Mouse (Mus musculus) adrenal gland, postnatal 10 days (tissue): Measurements from ENCODE around the gene Pglyrp4. TPM values are rescaled to one million over a fixed set of nuclear protein-coding genes. Genes with fewer than 3 reads are reported as not detected.
"Not testable (repeated sequence)": the region's sequence is repeated elsewhere in the genome, so short reads cannot be mapped to it uniquely, and the experiment has no call there.

Experiments
- DNase-seq: peaks from one replicate; pipeline ENCODE4 v3.0.0; 2021; ENCODE audit warnings: mixed read lengths
- long read RNA-seq, 2 experiments: library from polyadenylated mRNA; stranded (forward); transcript quantifications; one replicate each; pipeline ENCODE4 v2.0.0; 2021
- total RNA-seq, 2 experiments: library from RNA; stranded (reverse); gene quantifications; 2 replicates each; pipeline ENCODE4 v1.2.3; 2021

Pglyrp4 gene
- not detected for total RNA-seq
- long read RNA-seq, experiment 1: 0 reads
- long read RNA-seq, experiment 2: 0 reads

DNA sequence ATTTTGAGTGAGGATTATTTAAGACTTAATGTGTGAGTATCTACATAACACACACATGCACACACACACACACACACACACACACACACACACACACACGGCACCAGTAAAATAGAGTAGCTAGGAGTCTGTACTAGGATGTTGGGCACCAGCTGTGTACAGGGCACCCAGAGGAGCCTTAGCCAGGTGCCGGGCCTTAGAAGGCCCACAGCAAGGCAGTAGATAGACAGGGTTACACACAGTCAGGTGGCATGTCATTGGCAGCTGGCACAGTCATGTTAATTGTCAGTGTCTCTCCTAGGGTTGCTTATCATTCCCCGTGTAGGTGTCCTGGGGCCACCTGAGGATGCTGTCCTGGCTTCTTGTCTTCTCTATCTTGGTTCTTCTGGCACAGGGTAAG, at the start of gene Pglyrp4:
TSS of gene Pglyrp4 (plus strand) at position 301 of the 400 bp plus-strand sequence.
- no peak for DNase-seq

DNA sequence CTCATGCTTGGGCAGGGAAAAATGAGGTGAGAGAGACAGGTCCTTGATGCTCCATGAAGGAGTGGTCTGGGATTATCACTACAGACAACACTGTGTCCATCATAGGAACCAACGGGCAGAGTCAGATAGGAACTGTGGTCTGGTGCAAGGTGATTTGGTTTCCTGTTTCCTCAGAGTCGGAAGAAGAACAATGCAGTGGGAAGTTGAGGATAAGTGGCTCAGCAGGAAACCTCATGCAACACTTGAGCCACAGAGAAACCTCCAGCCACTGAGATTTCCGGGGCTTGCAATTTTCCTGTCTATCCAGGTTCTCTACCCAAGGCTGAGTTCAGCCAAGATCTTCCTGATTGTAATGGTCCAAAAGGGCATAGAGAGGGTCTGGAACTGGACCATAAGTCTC, 48.0 kb upstream of the Pglyrp4 start:
- no peak for DNase-seq

GRCm38 (mm10) chr3:90683929-90684328, 42.8 kb upstream of the Pglyrp4 start:
- DNase-seq: no peak

DNA sequence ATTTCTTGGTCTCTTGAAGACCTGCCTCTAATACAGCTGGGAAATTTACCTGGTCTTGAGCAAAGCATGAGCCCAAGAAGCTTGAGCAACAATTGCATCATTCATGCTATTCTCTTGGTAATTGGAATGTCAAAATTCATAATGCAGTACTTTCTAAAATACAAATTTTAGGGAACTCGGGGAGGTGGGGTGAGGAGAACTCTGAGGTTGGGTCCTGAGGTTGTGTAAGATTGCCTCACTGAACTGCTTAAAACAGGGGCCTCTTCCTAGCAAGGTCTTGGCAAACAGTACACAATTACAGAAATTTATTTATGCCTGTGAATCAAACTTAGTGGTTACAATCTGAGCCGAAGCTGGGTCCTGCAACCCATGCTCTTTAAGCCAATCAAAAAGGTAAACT, 39.9 kb upstream of the Pglyrp4 start:
- no peak for DNase-seq

DNA sequence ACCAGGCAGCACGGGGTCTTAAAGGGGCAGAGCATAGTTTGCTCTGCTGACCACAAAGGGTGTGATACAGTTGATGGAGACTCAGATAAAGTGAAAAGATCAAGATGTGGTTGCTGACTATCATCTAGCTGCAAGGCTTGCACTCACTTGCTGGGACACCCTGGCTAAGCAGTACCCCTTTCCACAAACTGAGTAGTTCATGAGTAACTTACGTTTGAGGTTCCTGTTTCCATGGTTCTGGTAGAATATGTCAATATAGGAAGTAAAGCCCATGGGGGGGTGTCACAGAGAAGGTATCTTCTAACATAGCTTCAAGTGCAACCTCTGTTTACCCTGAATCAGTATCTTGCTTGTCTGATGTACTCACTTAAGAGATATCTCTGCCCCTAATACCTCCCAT, 33.2 kb upstream of the Pglyrp4 start:
- DNase-seq: no peak

DNA sequence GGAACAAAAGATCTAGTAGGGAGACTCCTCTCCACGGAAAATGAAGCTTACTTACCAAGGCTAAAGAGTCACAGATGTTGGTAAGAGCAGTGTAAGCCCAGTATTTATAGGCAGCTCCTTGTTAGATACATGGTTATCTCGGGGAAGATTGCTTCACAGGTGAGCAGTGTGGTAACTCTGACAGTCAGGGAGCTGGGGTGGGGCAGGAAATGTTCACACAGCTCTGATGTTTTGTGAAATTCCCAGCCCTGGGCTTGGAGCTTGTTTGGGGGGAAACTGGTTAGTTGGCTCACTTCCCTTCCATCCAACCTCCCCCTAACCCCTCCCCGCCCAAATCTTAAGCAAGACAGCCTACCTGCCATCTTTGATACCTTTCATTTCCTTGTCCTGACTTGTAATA, 31.1 kb upstream of the Pglyrp4 start, which contains the start of gene S100a9:
TSS of gene S100a9 (minus strand) at position 109 of the 400 bp plus-strand sequence.
- no peak for DNase-seq

- DNase-seq: no peak
Measured at GRCm38 (mm10) chr3:90702244-90702643, 24.5 kb upstream of the Pglyrp4 start.

DNA sequence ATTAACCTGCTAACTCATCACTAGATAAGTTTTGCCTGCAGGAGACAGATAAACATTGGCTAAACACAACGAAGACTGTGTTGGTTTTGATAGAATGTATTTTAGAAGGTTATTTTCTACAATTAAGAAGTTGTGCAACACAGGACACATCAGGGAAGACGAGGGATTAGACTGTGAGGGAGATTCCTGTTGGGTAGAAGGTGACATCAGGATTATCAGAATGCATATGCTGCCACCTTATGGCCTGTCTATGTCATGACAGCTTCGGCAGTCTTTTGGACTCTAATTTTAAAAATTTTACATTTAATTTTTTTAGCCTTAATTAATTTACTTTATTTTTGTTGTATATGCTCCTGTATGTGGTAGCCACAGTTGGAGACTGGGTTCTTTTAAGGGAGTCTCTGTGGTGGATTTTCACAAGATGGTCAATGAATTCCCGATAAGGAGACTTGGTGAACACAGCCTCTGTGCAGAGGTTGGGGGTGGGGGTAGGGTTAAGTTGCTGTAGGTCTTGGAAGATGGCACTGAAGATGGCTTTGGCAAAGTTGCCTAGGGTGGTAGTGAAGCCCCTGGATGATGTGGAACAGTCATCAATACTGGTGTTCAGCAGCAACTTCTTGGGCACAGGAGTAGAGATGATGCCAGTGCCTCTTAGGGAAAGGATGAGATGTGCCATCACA, 18.0 kb upstream of the Pglyrp4 start:
- DNase-seq: peak; percentile 36

DNA sequence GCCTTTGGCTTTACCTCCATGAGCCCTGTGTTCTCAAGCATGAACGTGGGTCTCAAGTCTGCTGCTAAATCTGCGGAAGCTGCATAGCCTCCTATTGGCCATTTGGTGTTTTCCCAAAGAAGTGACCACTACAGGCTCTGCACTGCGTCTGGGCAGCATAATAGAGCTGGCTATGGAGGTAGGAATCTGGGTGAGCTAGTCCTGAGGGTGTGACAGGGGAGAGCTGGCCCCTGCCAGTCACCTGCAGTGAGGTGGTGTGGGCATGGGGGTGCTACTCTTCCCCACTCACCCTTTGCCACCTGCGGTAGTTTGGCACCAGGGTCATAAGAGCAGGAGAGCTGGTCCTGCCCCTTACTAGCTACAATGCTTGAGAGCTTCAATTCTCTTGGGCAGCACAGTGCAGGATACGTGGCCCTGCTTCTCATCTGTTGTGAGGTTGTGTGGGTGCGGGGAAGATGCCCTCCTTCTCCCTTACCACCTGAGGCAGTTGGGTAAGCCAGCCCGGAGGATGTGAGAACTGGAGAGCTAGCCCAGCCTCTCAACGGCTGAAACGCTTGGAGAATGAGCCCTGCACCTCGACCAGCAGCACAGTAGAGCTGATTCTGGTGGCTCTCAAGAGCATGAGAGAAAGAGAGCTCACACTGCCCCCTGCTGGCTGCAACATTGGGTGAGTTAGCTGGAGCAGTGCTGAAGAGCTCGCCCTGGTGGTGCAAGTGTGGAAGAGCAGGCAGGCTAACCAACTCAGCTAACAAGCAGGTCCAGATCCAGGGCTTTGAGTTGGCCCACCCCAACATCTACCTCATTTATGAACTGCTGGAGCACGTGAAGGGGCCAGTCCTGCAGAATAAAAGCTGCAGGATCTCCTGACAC, 16.9 kb upstream of the Pglyrp4 start:
- peak; percentile 90 for DNase-seq

GRCm38 (mm10) chr3:90749658-90750057, 23.0 kb downstream of the Pglyrp4 start:
- no peak for DNase-seq

DNA sequence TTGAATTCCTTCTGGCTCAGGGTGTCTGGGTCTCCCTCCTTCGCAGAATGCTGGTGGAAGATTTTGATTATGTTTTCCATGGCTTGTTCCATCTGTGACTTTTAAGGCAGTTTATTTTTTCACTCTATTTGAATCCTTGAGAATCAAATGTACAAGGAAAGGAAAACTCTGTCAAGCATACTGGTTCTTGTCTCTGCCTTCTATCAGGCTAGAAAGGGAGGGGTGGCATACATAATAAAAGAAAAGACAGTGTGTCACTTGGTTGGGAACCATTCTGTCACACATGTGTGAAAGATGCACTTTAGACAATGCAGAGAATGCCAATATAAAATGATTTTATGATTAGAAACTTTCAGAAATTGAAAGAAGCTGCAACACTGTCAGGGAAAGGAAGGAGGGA, 51.1 kb downstream of the Pglyrp4 start, which contains the start of gene Gm5849:
TSS of gene Gm5849 (minus strand) at position 101 of the 400 bp plus-strand sequence.
- not testable (repeated sequence) for DNase-seq

Other genes starting within 250 kb of the Pglyrp4 start
- gene Snapin, start 235.9 kb upstream of the Pglyrp4 start, total RNA-seq: 10 to 100 TPM; 46.6 to 59.3 TPM
- gene Chtop, start 217.4 kb upstream of the Pglyrp4 start, total RNA-seq: 100 to 1,000 TPM; 101 to 108 TPM
- gene S100a1, start 212.5 kb upstream of the Pglyrp4 start, total RNA-seq: 100 to 1,000 TPM; 263 to 269 TPM
- gene S100a13, start 212.5 kb upstream of the Pglyrp4 start, total RNA-seq: 10 to 100 TPM; 59.6 to 60.9 TPM
- under 1 TPM; 0.24 to 0.70 TPM for gene S100a14, start 200.1 kb upstream of the Pglyrp4 start, total RNA-seq
- 10 to 100 TPM; 73.5 to 91.6 TPM for gene S100a16, start 189.7 kb upstream of the Pglyrp4 start, total RNA-seq
- gene S100a3, start 166.3 kb upstream of the Pglyrp4 start, total RNA-seq: not detected
- gene S100a2, start 136.7 kb upstream of the Pglyrp4 start, total RNA-seq: not detected
- gene Gm42674, start 125.0 kb upstream of the Pglyrp4 start, total RNA-seq: not detected
- gene S100a4, start 123.1 kb upstream of the Pglyrp4 start, total RNA-seq: 10 to 100 TPM; 16.9 to 18.5 TPM
- not detected for gene S100a5, start 118.4 kb upstream of the Pglyrp4 start, total RNA-seq
- 10 to 100 TPM; 72.2 to 82.8 TPM for gene S100a6, start 114.0 kb upstream of the Pglyrp4 start, total RNA-seq
- under 1 TPM in 1 of 2 experiments, not detected in 1; 0.33 TPM for gene S100a7a, start 72.9 kb upstream of the Pglyrp4 start, total RNA-seq
- gene S100a8, start 57.9 kb upstream of the Pglyrp4 start, total RNA-seq: 10 to 100 TPM; 61.2 to 94.6 TPM
- 100 to 1,000 TPM in 1 of 2 experiments, 10 to 100 TPM in 1; 76.0 to 125 TPM for gene S100a9, start 31.2 kb upstream of the Pglyrp4 start, total RNA-seq
- not detected for gene Gm5849, start 51.0 kb downstream of the Pglyrp4 start, total RNA-seq